Mouse (Mus musculus): ENCODE data around the gene Tmem33. TPM values are rescaled to one million over a fixed set of nuclear protein-coding genes. Genes with fewer than 3 reads are reported as not detected.

Tmem33 gene
- polyA plus RNA-seq, 1 experiment from 2014 or later = 75.9 TPM

Other genes with a start within 250 kb of the Tmem33 start
- 0.35 and 0.44 TPM in 2 replicates for gene Phox2b, start 161.3 kb upstream of the Tmem33 start, polyA plus RNA-seq (2015; fragmentation: Nextera tagmentation; extraction: Ambion mirVana)
- 88.4 and 102 TPM in 2 replicates for gene Slc30a9, start 46.4 kb downstream of the Tmem33 start, polyA plus RNA-seq (2015; fragmentation: Nextera tagmentation; extraction: Ambion mirVana)
- 3.0 and 3.3 TPM in 2 replicates for gene Bend4, start 167.7 kb downstream of the Tmem33 start, polyA plus RNA-seq (2015; fragmentation: Nextera tagmentation; extraction: Ambion mirVana)